Mouse (Mus musculus) layer of hippocampus, postnatal 10 days (tissue): Measurements from ENCODE around the gene P2rx5. TPM values are rescaled to one million over a fixed set of nuclear protein-coding genes. Genes with fewer than 3 reads are reported as not detected.

Experiments used
- DNase-seq, 2 experiments: peaks; one replicate each; pipeline ENCODE4 v3.0.0; 2021; ENCODE audit warnings: low spot score in 2 of 2
- long read RNA-seq: library from polyadenylated mRNA; stranded (forward); transcript quantifications from one replicate; pipeline ENCODE4 v2.0.0, GENCODE M21; 2023
- total RNA-seq, 2 experiments: library from RNA; stranded (reverse); gene quantifications; 2 replicates each; pipeline ENCODE4 v1.2.3; 2021

The P2rx5 gene
- total RNA-seq: 1 to 10 TPM; 1.5 to 1.7 TPM
- long read RNA-seq: 0 reads

- no peak for DNase-seq
Observed at GRCm38 (mm10) chr11:73159957-73160810, at the start of gene P2rx5. Gene P2rx5, plus strand, starts transcription at chr11:73160421.

DNA sequence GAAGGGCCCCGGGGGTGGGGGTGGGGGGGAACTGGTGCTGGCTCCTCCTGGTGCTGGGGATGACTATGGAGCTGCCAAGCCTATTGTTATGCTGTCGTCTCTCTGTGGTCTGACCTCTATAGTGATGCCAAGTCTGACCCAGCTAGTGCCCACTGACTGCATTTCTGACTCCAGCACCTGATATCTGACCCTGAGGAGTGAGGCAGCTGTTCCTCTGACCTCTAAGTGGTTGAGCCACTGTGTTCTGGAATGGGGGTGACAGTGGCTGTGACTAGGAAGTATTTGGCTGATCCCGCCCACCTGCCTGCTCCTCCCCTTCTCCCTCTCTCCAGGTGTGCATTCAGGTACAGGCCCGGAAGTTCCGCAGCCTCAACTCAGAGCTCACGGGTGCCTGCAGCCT lies 48.8 kb upstream of the P2rx5 start:
- no peak for DNase-seq

GRCm38 (mm10) chr11:73126495-73126894 lies 33.7 kb upstream of the P2rx5 start:
- DNase-seq: no peak

- no peak for DNase-seq
Observed at GRCm38 (mm10) chr11:73131020-73131419, 29.2 kb upstream of the P2rx5 start.

GRCm38 (mm10) chr11:73132999-73133398 lies 27.2 kb upstream of the P2rx5 start:
- no peak for DNase-seq

DNA sequence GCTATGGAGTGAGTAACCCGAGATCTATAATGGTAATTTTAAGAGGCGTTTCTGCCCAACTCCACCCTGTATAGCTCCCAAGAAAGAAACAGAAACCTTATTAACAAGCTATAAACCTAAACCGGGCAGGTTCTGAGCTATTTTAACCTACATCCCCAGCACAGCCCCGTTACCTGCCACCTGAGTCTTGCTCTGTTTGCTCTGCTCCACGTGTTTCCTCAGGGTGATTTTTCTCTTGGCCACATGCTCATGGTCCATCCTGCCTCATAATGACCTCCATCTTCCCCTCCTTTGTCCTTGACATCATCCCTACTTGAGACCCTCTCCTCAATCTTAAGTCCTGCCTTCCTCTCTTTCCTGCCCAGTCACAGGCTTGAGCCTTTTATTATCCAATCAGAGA lies 26.0 kb upstream of the P2rx5 start:
- DNase-seq: no peak

DNA sequence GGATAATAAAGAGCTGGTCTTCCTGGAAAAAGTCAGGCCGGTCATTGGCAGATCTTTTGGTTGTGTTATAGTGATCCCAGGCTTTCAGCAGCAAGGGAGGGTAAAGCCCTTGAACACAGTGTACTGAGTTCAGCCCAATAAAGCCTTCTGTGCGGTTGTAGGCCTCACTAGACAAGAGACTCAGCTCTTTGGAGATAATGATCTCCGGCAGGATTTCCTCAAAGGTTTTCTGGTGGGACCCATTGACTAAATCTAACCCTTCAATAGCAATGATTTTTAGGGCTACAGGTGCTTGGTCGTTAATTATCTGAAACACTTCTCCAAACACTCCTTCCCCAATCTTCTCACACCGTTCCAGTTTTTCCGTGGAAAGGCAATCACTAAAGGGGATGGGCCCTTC lies 23.6 kb upstream of the P2rx5 start:
- no peak for DNase-seq

- DNase-seq: no peak
Observed at GRCm38 (mm10) chr11:73137116-73137515, 23.1 kb upstream of the P2rx5 start.

GRCm38 (mm10) chr11:73137591-73138501 lies 22.4 kb upstream of the P2rx5 start, which contains the start of gene Haspin:
Gene Haspin, minus strand, starts transcription at chr11:73138294.
- DNase-seq: peak; percentile 95

- DNase-seq: no peak
Observed at GRCm38 (mm10) chr11:73144261-73144681, 15.9 kb upstream of the P2rx5 start.

DNA sequence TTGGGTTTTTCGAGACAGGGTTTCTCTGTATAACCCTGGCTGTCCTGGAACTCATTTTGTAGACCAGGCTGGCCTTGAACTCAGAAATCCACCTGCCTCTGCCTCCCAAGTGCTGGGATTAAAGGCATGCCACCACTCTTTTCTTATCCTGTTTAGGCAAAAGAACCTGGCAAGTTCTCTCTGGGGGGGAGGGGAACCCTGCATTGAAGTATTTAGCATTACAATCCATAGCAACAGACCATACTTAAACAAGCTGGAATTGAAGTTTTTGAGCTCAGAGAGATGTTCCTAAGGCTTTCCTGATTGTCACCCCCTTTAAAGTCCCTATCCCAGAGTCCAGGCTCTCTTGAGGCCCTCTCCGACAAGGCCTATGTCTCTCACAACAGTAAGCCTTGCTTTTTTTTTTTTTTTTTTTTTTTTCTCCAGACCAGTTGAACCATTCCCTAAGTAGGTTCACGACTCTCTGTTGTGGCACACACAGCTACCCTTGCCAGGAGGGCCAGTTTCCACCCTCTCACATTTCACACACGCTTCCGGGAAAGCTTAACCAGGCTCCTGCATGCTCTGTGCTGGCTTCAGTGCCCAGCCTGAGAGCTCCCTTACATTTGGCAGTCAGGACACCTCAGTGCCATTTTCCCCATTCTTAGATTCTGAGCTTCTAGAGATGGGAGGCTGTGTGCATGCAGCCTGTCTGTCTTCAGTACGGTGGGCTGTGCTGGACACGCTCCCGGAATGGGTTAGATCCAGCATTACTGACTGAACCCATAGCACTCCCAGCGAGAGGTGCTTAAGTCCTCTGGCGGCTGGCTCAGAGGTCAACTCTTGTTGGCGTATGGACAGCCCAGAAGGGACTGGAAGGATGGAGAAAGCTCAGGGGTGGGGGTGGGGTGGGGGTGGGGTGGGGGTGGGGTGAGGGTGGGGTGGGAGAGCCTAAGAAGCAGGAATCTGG lies 13.9 kb upstream of the P2rx5 start:
- no peak for DNase-seq

- no peak for DNase-seq
Observed at GRCm38 (mm10) chr11:73146975-73147365, 13.3 kb upstream of the P2rx5 start.

DNA sequence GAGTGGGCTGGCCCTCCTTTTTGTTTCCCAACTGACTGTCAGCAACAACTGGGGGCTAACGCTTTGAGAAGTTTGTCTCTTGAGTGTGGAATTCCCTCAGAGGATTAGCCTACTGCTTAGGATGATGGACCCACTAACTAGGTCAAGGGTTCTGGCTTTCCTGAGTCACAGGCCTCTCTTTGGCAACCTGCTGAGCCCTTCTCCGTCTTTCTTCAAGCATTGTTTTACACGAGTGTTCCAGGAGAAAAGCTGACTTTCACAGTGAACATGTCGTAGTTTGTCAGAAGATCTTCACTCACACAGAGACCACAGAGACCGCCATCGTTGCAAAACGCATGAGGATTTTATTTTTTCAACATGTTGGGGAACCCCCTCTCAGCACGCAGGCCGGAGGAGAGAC lies 12.0 kb upstream of the P2rx5 start:
- no peak for DNase-seq

GRCm38 (mm10) chr11:73155071-73155470 lies 5.2 kb upstream of the P2rx5 start:
- no peak for DNase-seq

DNA sequence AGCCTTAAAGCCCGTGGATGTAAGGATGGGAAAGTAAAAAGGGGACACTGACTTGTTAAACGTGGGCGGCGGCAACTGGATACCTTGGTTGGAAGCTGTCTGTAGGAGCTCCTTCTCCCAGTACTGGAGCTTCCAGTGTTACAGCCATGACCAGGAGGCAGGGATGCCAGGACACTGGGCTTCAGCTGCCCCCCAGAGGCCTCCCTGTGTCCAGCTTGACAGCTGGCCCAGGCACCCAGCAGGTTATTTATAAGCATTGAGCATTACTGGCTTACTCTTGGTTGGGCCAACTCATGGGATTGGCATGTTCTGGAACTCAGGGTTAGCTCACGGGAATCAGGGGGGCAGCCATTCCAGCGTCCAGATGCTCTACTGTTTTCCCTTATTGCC lies 585 bp downstream of the P2rx5 start:
- no peak for DNase-seq

GRCm38 (mm10) chr11:73161616-73162015 lies 1.4 kb downstream of the P2rx5 start:
- no peak for DNase-seq

- no peak for DNase-seq
Observed at GRCm38 (mm10) chr11:73162284-73162683, 2.1 kb downstream of the P2rx5 start.

GRCm38 (mm10) chr11:73168071-73168470 lies 7.8 kb downstream of the P2rx5 start:
- DNase-seq: no peak

GRCm38 (mm10) chr11:73168576-73168975 lies 8.4 kb downstream of the P2rx5 start:
- no peak for DNase-seq

DNA sequence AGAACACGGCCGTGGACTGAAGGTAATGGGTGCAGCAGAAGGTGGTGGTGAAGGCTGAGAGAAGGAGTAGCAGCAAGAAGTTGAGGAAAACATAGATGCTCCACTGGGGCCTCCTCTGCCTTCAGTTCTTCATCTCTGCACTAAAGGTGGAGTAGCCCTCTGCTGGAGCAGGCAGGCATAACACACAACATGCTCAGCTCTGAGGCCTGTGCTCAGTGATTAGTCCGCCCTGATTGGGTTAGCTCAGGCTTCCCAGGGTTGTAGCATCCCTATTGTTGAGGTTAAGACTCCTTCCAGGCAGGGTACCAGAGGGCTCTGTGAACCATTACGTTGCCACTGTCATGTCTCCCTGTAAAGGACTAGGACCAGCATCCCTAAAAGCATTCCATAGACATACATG lies 9.0 kb downstream of the P2rx5 start:
- peak; percentile 71 to 72 for DNase-seq

DNA sequence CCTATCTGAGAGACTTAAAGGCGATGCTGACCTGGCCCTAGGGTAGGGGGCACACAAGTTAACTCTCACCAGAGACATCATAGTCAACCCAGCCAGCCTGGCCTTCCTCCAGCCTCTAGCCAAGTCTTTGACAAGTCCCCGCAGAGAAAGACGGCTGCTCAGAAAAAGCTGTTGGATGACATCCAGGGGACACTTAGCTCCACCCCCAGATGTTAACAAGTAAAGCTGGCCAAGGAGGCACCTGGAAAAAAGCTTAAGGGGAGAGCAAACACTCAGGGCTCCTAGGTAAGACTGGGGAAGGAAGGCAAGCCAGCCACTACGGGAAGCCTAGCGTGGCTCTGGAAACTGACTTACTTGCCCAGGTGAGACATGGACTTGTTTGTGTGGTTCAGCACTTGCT lies 12.0 kb downstream of the P2rx5 start:
- no peak for DNase-seq
